Mouse (Mus musculus) T-helper 17 cell (primary cell): ENCODE results near the gene Nup35.

ENCODE experiments used
- in situ Hi-C, 2 experiments: fragments of 300-600 bp; cut with MboI, MseI; formaldehyde crosslinking; loops; 1 replicate in 1 of 2; 2 replicates in 1 of 2; pipeline ENCODE4 v1.15.1; 2025; ENCODE audit warnings: high pct_unique_total_duplicates in 2 of 2

The Nup35 gene

DNA sequence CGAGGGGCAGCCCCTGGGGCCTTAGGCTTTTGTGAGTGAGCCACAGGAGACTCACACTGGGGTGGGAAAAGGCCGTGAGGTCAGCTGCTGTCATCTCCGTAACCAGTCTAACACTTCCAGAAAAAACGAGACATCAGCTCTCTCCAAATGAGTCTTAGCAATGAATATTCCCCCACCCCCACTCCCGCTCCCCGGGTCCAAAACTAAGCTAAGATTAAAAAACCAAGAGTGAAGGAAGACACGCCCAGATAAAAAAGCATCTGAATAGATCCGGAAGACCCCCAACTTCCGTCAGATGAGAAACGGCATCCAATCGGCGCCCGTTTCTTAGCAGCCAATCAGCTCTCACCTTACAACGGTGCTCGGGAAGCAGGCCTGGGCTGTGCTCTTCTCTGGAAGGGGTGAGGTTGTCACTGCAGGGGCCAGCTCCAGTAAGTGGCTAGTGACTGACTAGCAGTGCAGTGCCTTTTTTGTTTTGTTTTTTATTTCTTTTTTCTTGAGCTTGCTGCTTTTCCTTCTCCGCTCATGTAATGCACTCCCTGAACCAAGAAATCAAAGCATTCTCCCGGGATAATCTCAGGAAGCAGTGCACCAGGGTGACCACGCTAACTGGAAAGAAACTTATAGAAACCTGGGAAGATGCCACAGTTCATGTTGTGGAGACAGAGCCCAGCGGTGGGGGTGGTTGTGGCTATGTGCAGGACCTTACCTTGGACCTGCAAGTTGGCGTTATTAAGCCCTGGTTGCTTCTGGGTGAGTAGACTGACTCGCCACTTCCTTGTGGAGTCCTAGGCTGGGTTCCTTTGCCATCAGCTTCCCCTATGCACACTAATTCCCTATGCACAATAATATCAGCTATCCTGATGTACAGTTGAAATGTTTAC is at the start of gene Nup35, which contains the start of gene Dusp19:
Gene Nup35 (plus strand): TSS at position 383 of the 884 bp plus-strand sequence.
Gene Dusp19 (plus strand): TSS at position 192 of the 884 bp plus-strand sequence.
- in situ Hi-C loops, result loop anchor here in 1 of 2 experiments (25.0 kb wide), 1 partner anchor 1355 kb away; the partner anchor contains the start of gene Itga4

DNA sequence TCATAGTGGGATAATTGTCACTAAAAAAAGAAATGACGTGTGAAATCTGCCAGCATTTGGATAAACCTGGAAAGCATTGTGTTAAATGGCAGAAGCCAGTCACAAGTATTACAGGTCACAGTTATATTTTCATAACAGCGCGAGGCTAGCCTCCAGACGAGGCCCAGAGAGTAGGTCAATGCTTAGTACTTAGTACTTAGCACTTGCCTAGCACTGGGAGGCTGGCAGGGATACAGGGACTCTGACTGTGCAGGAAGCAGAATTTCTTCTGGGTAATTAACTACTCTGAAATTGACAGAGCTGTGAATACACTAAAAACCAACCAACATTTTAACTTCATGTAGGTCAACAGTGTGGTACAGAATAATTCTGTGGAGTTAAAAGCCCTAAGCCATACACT is 49.6 kb upstream of the Nup35 start:
- in situ Hi-C loops, result no loop called here

DNA sequence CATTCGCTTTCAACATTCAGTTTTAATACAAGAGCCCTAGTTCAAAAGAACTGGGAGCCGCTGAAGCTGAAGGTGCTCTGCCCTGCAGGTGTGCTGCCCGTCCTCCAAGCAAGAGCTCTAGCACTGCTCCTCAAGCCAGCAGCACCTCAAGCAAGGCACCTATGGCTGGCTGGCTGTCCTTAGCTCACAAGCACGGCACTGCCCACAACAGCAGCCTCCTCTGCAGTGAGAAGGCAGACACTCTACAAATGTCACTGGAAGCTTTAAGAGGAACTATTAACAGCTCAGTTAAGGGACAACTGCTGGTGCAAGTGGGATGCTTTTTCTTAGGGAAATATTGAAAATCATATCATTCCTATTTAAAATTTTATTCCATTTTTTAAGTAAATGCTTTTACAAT is 46.4 kb upstream of the Nup35 start:
- in situ Hi-C loops, result loop anchor here (5.0 to 10.0 kb wide), 2 partner anchors 64 to 67 kb away; no protein-coding TSS in a partner anchor

DNA sequence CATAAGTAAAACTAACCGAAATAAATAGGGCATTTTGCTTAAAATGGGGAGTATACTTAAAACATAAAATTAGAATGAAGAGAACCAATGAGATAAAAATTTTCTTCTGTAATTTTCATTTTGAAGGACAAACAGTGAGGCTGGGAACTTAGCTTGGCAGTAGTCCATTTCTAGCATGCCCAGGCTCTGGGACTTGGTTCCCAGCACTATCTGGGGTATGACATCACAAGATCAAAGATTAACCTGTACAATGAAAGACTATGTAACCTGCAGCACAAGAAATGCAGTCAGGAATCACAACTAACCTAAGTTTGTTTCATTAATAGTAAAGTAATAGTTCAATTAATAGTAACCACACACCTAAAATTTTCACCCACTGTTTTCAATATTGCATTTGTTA is 39.8 kb upstream of the Nup35 start:
- in situ Hi-C loops, result loop anchor here in 1 of 2 experiments (10.0 kb wide), 1 partner anchor 58 kb away; no protein-coding TSS in a partner anchor

DNA sequence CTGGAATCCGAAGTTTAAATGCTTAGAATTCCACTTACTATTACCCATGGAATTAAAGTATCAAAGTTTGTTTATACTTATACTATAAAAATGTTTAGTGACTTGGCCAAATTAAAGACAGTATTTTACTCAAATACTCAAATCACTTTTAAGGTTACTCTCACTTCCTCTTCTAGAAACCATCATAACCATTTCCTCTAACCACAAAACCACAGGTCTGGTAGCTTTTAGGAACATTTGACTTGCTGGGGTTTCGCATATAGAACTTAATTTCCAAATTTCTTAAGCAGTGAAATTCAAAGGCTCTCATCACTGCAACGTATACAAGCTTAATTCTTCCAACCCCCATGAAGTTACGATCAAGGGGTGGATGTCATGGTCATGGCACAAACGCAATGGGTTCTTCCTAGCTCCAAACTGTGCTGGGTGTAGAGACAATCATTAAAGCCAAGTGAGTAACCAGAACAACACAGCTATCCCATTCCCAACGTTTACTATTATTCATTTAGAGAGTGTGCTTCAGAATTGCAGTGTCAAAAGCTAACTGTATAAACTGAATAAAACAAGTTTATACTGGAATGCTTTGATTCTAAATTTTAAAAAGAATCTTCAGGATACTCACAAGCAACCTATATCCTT is 37.7 kb upstream of the Nup35 start:
- in situ Hi-C loops, result loop anchor here in 1 of 2 experiments (10.0 kb wide), 1 partner anchor 55 kb away; no protein-coding TSS in a partner anchor

DNA sequence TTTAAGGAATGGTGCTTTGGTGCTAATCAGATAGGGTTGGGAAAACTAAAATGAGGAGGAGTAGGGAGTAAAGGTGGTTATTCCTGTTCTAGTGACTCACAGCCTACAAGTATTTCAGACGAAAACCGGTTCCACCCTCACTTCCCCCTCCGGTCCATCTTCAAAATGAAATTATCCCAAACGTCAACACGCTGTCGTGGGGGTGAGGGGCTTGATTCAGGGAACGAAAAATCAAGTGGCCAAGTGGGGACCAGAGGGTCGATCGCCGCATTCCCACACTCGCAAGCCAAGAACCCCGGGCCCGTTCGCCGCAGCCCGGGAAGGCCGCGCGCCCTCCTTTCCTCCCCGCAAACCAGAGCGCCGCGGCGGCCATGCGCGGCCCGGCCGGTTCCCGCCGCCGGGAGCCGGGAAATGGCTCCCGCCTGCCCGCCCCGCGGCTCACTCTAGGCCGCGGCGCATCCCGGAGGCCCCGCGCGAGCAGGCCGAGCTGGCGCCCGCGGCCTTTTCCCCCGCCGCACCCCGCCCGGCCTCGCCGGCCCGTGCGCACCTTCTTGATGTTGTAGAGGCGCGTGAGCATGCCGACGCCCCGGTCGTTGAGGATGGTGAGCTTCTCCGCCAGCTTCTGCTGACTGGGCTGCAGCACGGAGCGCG is 36.6 kb upstream of the Nup35 start:
- in situ Hi-C loops, result no loop called here

DNA sequence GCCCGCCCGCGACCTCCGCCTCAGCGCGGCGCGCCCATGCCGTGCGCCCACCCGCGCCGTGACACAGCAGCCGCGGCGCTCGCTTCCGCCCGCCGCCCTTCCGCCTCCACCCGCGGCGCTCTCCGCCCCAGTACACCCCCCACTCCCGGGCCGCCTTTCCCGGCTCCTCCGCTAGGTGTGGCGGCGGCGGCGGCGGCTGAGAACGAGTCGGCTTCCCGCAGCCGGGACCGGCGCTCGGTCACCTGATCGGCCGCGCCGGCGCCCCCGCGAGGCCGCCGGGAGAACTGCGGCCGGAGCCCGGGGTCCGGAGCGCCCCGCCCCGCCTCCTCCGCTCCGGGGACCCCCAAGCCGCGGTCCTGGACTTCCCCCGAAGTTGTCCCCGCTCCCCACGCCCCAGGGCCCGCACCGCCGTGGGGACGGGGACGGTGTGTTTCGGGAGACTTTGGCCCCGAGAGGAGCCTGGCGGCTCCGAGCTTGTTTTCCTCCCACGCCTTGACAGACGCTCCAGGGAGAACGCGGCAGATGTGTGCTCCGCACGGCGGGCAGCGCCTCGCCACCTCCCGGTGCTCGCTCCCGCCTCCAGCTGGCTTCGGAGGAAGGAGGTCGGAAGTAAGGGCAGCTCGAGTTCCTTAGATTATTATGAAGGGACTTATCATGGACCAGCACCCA is 35.9 kb upstream of the Nup35 start, which contains the start of gene Nckap1:
Gene Nckap1 (minus strand): TSS at position 338 of the 669 bp plus-strand sequence.
- in situ Hi-C loops, result no loop called here

DNA sequence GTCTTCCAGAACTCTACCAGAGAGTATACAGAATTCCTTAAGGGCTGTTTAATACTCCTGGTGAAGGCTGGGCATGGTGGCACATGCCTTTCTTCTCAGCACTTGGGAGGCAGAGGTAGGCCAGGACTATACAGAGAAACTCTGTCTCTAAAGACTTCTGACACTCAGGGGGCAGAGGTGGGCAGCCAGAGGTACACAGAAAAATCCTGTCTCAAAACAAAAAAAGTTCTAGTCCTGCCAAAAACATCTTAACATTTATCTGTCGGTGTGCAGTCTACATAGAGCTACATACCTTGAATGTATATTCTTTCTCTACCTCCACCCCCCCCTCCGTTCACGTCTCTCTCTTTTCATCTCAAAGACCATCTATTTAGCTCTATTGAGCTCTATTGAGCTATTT is 34.7 kb upstream of the Nup35 start:
- in situ Hi-C loops, result no loop called here

DNA sequence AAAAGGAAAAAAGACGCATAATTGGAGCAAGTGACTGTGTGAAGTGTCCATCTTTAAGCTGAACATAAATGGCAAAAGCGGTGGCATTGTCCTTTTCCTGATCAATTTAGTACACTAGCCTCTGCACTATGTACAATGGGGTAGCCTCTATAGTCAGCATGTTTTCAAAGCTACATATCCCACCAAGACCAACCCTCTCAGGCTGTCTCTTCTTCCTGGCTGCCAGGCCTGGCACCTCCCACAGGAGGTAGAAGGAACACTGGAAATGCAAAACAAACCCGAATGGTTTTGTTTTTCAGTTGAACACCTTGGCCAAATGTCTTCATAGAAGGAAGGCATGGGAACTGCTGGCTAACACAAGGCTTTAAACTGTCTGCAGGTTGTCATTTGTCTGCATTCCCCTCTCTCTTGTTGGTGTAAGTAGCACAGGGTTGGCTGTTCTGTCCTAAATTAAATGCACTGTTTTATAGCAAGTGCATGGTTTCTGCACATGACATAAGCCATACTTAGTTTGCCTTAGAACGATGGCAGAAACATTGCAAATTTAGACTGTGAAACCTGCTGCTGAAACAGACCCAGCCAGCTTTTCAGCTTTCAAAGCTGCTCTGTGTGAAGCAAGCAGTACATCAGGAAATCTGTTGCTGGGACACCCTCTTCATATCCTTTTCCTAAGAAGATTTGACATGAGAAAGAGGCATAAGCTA is 22.7 kb upstream of the Nup35 start:
- in situ Hi-C loops, result no loop called here

DNA sequence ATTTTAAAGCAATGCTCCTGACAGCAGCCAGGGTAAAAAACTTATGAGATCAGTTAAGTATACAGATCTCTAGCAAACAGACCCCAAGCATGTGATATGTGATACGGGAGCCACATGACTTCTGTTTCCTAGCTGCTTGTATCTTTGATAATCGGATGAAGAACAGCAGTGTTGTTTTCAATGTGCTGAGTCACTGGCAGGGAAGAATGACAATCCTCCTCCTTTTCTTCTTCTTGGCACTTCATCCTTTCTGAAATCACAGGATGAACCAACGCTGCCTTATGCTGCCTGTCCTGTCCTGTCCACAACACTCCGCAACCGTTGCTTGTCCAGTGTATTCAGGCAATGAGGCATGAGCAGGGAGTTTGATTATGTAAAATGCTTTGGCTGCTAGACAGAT is 20.1 kb upstream of the Nup35 start:
- in situ Hi-C loops, result no loop called here

DNA sequence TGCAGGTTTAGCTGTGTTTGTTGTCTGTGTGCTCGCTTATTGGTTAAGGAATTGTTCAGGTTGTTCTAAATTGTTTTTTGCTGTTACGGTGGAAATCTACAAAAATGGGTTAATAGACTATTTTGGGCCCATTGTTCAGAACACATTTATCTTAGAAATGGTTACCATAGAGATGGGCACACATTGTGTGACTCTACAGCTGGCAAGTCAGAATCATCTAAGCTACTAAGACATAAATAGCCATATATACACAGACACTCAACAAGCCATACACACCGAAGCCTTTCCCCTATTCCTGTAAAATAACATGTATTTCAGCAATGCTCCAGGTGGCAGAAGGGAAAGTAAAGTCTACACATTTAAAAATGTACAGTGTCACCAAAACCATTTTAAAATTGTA is 17.2 kb upstream of the Nup35 start:
- in situ Hi-C loops, result loop anchor here in 1 of 2 experiments (25.0 kb wide), 1 partner anchor 1338 kb away; the partner anchor contains the start of gene Itga4

DNA sequence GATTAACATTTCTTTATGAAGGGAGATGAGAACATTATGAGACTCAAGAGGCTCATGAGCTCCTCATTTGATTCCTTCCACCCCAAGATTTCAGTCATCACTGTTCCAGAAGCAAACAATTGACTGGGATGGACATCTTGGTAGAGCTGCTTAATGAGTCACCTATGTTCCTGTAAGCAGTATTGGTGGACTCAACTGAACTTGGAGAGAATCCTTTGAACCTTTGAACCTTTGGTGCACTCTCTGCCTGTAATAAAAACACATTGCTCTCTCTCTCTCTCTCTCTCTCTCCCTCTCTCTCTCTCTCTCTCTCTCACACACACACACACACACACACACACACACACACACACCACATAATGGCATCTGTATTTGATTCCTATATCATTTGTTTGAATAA is 16.4 kb upstream of the Nup35 start:
- in situ Hi-C loops, result loop anchor here in 1 of 2 experiments (25.0 kb wide), 1 partner anchor 1338 kb away; the partner anchor contains the start of gene Itga4

DNA sequence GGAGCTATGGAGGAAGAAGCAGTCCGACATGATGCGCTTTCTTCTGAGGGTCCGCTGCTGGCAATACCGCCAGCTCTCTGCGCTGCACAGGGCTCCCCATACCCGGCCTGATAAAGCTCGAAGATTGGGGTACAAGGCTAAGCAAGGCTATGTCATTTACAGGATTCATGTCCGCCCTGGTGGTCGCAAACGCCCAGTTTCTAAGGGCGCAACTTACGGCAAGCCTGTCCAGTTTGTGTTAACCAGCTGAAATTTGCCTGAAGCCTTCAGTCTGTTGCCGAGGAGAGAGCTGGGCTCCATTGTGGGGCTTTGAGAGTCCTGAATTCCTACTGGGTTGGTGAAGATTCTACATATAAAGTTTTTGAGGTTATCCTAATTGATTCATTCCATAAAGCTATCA is 14.3 kb upstream of the Nup35 start:
- in situ Hi-C loops, result loop anchor here in 1 of 2 experiments (25.0 kb wide), 1 partner anchor 1340 kb away; the partner anchor contains the start of gene Itga4

DNA sequence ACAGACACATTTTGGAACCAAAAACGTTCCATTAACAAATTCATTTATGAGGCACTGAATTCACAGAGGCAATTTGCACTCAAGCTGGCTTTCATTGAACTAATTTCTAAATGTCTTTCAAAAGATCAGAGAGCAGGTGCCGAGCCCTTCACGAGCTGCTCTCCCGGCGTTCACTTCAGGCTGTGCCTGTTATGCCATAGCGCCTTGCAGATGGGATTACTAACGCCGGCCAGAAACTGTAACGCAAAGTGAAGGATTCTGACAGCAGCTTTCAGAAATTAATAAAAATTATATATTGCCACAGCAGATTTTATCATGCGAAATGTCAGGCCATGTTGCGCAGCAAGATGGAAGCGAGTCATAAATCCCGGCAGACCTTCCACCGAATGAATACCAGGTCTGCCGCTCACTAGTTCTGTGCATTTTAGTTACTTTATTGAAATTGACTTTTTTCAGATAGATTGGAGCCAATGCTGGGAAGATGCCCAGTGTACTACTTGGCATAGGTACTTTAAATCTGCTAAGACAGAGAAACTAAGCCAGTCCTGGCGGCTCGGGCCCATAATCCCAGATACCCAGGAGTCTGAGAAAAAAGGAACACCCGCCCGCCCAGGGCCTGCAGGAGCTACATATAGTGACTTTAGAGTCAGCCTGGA is 13.1 kb upstream of the Nup35 start:
- in situ Hi-C loops, result loop anchor here in 1 of 2 experiments (25.0 kb wide), 1 partner anchor 1342 kb away; the partner anchor contains the start of gene Itga4

DNA sequence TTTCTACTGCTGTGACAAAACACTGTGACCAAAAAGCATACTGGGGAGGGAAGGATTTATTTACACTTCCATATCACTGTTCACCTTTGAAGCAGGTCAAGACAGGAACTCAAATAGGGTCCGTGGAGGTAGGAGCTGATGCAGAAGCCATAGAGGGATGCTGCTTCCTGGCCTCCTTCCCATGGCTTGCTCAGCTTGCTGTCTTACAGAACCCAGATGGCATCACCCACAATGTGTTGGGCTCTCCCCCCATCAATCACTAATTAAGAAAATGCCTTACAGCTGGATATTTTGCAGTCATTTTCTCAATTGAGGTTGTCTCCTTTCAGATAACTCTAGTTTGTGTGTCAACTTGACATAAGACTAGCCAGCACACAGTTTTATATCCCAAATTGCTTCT is 4.8 kb upstream of the Nup35 start:
- in situ Hi-C loops, result loop anchor here in 1 of 2 experiments (25.0 kb wide), 1 partner anchor 1350 kb away; the partner anchor contains the start of gene Itga4

DNA sequence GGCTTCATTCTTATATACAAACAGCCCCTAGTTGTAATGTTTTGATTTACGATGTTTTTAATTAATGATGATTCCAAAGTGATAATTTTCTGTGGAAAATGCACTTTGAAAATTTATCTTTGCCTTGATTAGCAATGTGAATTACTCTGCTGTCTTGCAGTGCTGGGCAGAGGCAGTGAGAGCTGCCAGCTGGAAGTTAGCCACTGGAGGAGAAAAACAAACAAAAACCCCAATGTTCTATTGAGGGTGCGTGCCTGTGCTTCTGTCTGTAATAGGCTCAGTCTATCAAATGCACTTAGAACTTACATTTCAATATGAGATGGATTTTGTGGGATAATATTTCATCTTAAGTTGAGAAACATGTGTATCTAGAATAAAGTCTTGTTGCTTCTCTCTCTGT is 4.2 kb upstream of the Nup35 start:
- in situ Hi-C loops, result loop anchor here in 1 of 2 experiments (25.0 kb wide), 1 partner anchor 1350 kb away; the partner anchor contains the start of gene Itga4

DNA sequence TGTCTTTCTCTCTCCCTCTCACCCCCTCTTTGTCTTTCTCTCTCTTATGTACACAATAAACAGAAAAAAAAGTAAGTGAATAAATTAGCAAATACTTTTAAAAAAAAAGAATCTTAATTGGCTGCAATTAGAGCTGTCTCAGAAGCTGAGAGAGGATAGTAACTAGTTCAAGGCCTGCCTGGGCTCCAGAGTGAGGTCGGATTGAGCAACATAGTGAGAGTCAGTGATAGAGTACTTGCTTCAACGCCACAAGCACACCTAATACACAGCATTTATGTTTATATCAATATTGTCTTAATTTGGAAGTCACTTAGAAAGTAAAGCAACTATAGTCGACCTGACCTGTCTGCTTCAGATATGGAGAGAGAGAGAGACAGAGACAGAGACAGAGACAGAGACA is 2.0 kb downstream of the Nup35 start:
- in situ Hi-C loops, result loop anchor here in 1 of 2 experiments (25.0 kb wide), 1 partner anchor 1357 kb away; the partner anchor contains the start of gene Itga4

DNA sequence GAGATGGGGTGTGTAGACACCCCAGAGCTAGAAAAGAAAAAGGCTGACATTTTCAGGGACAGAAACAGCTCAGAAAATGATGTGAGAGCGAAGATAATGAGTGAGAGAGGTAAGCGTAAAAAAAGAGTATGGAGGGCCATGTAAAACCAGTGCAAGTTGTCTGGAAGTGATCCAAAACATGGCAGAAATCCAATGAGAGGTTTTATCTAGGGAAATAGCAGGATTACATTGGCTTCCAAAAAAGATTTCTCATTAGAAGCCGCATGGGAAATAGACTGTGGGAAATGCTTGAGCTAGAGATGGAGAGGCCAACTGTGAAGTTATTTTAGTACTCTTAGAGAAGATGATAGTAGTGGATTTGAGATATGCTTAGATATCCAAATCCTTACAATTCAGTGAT is 4.9 kb downstream of the Nup35 start:
- in situ Hi-C loops, result loop anchor here in 1 of 2 experiments (25.0 kb wide), 1 partner anchor 1360 kb away; the partner anchor contains the start of gene Itga4

DNA sequence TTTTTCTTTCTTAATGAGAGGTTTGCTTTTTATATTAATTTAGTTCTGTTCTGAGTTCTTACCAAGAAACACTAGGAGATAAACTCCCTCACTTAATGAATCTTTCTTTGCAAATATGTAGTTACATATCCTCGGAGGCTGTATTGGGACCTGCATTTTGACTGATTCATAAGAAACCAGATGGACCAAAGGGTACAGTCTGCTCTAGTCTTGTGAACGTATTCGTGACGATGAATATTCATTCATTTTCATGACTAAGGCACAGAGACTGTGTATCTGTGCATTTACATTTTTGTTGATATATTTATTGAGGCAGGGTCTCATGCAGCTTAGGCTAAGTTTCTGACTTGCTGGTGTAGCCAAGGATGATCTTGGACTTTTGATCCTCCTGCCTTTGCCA is 7.5 kb downstream of the Nup35 start:
- in situ Hi-C loops, result loop anchor here in 1 of 2 experiments (25.0 kb wide), 1 partner anchor 1362 kb away; the partner anchor contains the start of gene Itga4
